Mouse (Mus musculus) liver, postnatal 0 days (tissue): ENCODE results near the gene Plin2.

Source experiments
- CTCF ChIP-seq: sonication (generic); IDR thresholded peaks from 2 replicates; pipeline ENCODE4 v1.5.1; 2016; ENCODE audit warnings: antibody characterized with exemption, low read depth
- EP300 ChIP-seq: IDR thresholded peaks from 2 replicates; pipeline ENCODE4 v1.6.1; 2016; ENCODE audit warnings: antibody characterized with exemption, low read depth, mild to moderate bottlenecking

DNA sequence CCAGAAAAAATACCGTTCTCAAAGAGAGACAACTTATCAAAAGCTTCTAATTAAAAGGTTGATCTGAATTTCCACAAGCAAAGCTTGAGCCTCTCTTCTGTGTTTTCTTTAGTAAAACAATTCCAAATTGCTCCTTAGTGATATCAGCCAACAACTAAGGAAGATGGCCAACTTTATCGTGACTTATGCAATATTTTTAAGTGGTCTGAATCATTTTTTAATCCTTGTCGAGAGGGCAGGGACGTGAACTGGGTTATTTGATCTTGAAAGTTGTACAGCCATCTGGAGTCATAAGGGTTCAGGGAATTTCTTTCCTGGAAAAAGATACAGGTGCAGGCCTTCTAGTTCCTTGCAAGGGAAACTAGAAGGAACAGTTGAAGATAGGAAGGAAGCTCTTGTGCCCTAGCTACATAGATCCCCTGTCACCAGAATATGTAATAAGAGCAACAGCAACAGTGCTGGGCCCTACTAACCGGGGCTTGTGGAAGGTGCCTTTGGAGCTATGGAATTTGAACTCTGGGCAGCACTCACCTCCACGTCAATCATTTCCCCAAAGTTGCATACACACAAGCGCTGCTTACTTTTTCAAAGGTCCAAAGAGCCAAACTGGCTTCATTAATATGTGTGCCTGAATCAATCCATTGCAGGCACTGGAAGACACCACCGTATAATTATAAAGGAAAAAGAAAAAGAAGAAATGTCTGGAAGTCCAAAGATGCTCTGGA, 884 bp upstream of the Plin2 start:
- no peak for TF ChIP-seq CTCF
- peak; percentile 72; the same call in 1 of the 2 replicates for TF ChIP-seq EP300
